Mouse (Mus musculus) MEL (cell line): ENCODE results near the gene Sh3tc1. TPM values are rescaled to one million over a fixed set of nuclear protein-coding genes. Genes with fewer than 3 reads are reported as not detected.

Experiments used
- DNase-seq: peaks from one replicate; pipeline ENCODE4 v3.0.0; 2011; ENCODE audit warnings: low read depth, low spot score
- H3K27ac ChIP-seq: 2 replicates; pipeline ENCODE4 v1.5.1; 2012; ENCODE audit warnings: low read depth, mild to moderate bottlenecking, control low read depth, low read length, moderate library complexity; ENCODE audit not compliant: control insufficient read depth
- H3K27me3 ChIP-seq, 2 experiments: fragments of 150-350 bp in 1 of 2; sonication (generic) in 1 of 2; 2 replicates each; pipeline ENCODE4 v1.6.1; 2012; ENCODE audit warnings: low read length in 2 of 2, mild to moderate bottlenecking in 2 of 2, improper control_type of control experiment in 1 of 2, moderate library complexity in 1 of 2; ENCODE audit not compliant: insufficient read depth in 2 of 2, control insufficient read depth in 1 of 2
- H3K36me3 ChIP-seq, 2 experiments: 2 replicates each; pipeline ENCODE4 v1.6.1; 2012 to 2014; ENCODE audit warnings: low read length in 2 of 2, improper control_type of control experiment in 1 of 2, inconsistent platforms in 1 of 2, mild to moderate bottlenecking in 1 of 2; ENCODE audit not compliant: insufficient read depth in 2 of 2, control insufficient read depth in 1 of 2
- H3K4me1 ChIP-seq, 2 experiments: fragments of 150-350 bp in 1 of 2; sonication (generic) in 1 of 2; 2 replicates each; pipeline ENCODE4 v1.6.1; 2012; ENCODE audit warnings: low read length in 2 of 2, improper control_type of control experiment in 1 of 2, mild to moderate bottlenecking in 1 of 2; ENCODE audit not compliant: insufficient read depth in 2 of 2, control insufficient read depth in 1 of 2
- H3K4me3 ChIP-seq, 2 experiments: fragments of 150-350 bp in 1 of 2; sonication (generic) in 1 of 2; 2 replicates each; pipeline ENCODE4 v1.5.1; 2012; ENCODE audit warnings: low read depth in 2 of 2, low read length in 2 of 2, mild to moderate bottlenecking in 2 of 2, moderate library complexity in 2 of 2, control low read depth in 1 of 2, improper control_type of control experiment in 1 of 2; ENCODE audit not compliant: control insufficient read depth in 1 of 2, insufficient read depth in 1 of 2
- H3K79me2 ChIP-seq: 2 replicates; pipeline ENCODE4 v1.6.1; 2012; ENCODE audit warnings: mild to moderate bottlenecking, low read length, moderate library complexity; ENCODE audit not compliant: control insufficient read depth, poor library complexity, insufficient read depth
- H3K9ac ChIP-seq: 2 replicates; pipeline ENCODE4 v1.6.1; 2012; ENCODE audit warnings: low read depth, mild to moderate bottlenecking, control low read depth, low read length, moderate library complexity; ENCODE audit not compliant: control insufficient read depth, poor library complexity, severe bottlenecking
- H3K9me3 ChIP-seq: fragments of 150-350 bp; sonication (generic); replicated peaks from 2 replicates; pipeline ENCODE4 v1.6.1; 2012; ENCODE audit warnings: mild to moderate bottlenecking, low read length, improper control_type of control experiment, moderate library complexity; ENCODE audit not compliant: insufficient read depth
- CTCF ChIP-seq, 3 experiments: IDR thresholded peaks in 2 of 3; conservative IDR thresholded peaks in 1 of 3; 2 replicates each; pipeline ENCODE4 v1.5.1; 2011 to 2012; ENCODE audit warnings: low read length in 3 of 3, low read depth in 2 of 3, mild to moderate bottlenecking in 2 of 3, improper control_type of control experiment in 1 of 3, inconsistent platforms in 1 of 3, mixed read lengths in 1 of 3, moderate library complexity in 1 of 3; ENCODE audit not compliant: control insufficient read depth in 1 of 3, insufficient read depth in 1 of 3, poor library complexity in 1 of 3, severe bottlenecking in 1 of 3
- ELF1 ChIP-seq: IDR thresholded peaks from 2 replicates; pipeline ENCODE4 v1.6.1; 2014; ENCODE audit warnings: low read depth, mild to moderate bottlenecking, inconsistent platforms, low read length, improper control_type of control experiment, moderate library complexity
- ETS1 ChIP-seq: IDR thresholded peaks from 2 replicates; pipeline ENCODE4 v1.6.1; 2012; ENCODE audit warnings: low read depth, mild to moderate bottlenecking, inconsistent platforms, low read length, improper control_type of control experiment, moderate library complexity
- GABPA ChIP-seq: IDR thresholded peaks from 2 replicates; pipeline ENCODE4 v1.6.1; 2012; ENCODE audit warnings: low read depth, mild to moderate bottlenecking, inconsistent platforms, low read length, improper control_type of control experiment, moderate library complexity
- GATA1 ChIP-seq: IDR thresholded peaks from 2 replicates; pipeline ENCODE4 v1.6.1; 2011; ENCODE audit warnings: low read depth, low read length, improper control_type of control experiment
- HCFC1 ChIP-seq: IDR thresholded peaks from 2 replicates; pipeline ENCODE4 v1.6.1; 2012; ENCODE audit warnings: low read depth, mild to moderate bottlenecking, inconsistent platforms, low read length, improper control_type of control experiment, moderate library complexity
- JUND ChIP-seq: IDR thresholded peaks from 2 replicates; pipeline ENCODE4 v1.6.1; 2011; ENCODE audit warnings: low read depth, mild to moderate bottlenecking, improper control_type of control experiment, low read length
- KAT2A ChIP-seq: conservative IDR thresholded peaks from 2 replicates; pipeline ENCODE4 v1.6.1; 2012; ENCODE audit warnings: low read depth, low read length, improper control_type of control experiment, inconsistent platforms
- MAX ChIP-seq: IDR thresholded peaks from 2 replicates; pipeline ENCODE4 v1.6.1; 2011; ENCODE audit warnings: low read length, improper control_type of control experiment
- MAZ ChIP-seq: IDR thresholded peaks from 2 replicates; pipeline ENCODE4 v1.6.1; 2012; ENCODE audit warnings: low read depth, mild to moderate bottlenecking, inconsistent platforms, low read length, improper control_type of control experiment
- MXI1 ChIP-seq: IDR thresholded peaks from 2 replicates; pipeline ENCODE4 v1.6.1; 2011; ENCODE audit warnings: mild to moderate bottlenecking, low read depth, low read length, improper control_type of control experiment
- MYB ChIP-seq: IDR thresholded peaks from 2 replicates; pipeline ENCODE4 v1.6.1; 2011; ENCODE audit warnings: mild to moderate bottlenecking, low read depth, low read length, improper control_type of control experiment
- NELFE ChIP-seq: IDR thresholded peaks from 2 replicates; pipeline ENCODE4 v1.6.1; 2011; ENCODE audit warnings: low read depth, low read length, improper control_type of control experiment
- NRF1 ChIP-seq: IDR thresholded peaks from 2 replicates; pipeline ENCODE4 v1.6.1; 2014; ENCODE audit warnings: low read depth, mild to moderate bottlenecking, inconsistent platforms, low read length, improper control_type of control experiment, moderate library complexity; ENCODE audit not compliant: poor library complexity, insufficient read depth, severe bottlenecking
- POLR2A ChIP-seq, 2 experiments: IDR thresholded peaks; 2 replicates each; pipeline ENCODE4 v1.6.1; 2011 to 2012; ENCODE audit warnings: low read length in 2 of 2, mild to moderate bottlenecking in 2 of 2, control low read depth in 1 of 2, improper control_type of control experiment in 1 of 2, low read depth in 1 of 2, moderate library complexity in 1 of 2; ENCODE audit not compliant: control insufficient read depth in 1 of 2, insufficient read depth in 1 of 2, poor library complexity in 1 of 2
- POLR2AphosphoS5 ChIP-seq: IDR thresholded peaks from 2 replicates; pipeline ENCODE4 v1.6.1; 2012; ENCODE audit warnings: low read depth, borderline replicate concordance, mild to moderate bottlenecking, inconsistent platforms, low read length, moderate library complexity, mixed read lengths
- RAD21 ChIP-seq: IDR thresholded peaks from 2 replicates; pipeline ENCODE4 v1.6.1; 2011; ENCODE audit warnings: mild to moderate bottlenecking, low read depth, low read length, improper control_type of control experiment
- RCOR1 ChIP-seq: IDR thresholded peaks from 2 replicates; pipeline ENCODE4 v1.6.1; 2012; ENCODE audit warnings: low read depth, mild to moderate bottlenecking, inconsistent platforms, low read length, improper control_type of control experiment
- SMC3 ChIP-seq: IDR thresholded peaks from 2 replicates; pipeline ENCODE4 v1.6.1; 2011; ENCODE audit warnings: low read depth, low read length, improper control_type of control experiment
- TAL1 ChIP-seq: IDR thresholded peaks from 2 replicates; pipeline ENCODE4 v1.6.1; 2012; ENCODE audit warnings: mild to moderate bottlenecking, inconsistent platforms, low read length, moderate library complexity, mixed read lengths
- TBP ChIP-seq: IDR thresholded peaks from 2 replicates; pipeline ENCODE4 v1.8.0; 2011; ENCODE audit warnings: low read depth, low read length, improper control_type of control experiment
- UBTF ChIP-seq: IDR thresholded peaks from 2 replicates; pipeline ENCODE4 v1.6.1; 2012; ENCODE audit warnings: low read depth, mild to moderate bottlenecking, inconsistent platforms, low read length, improper control_type of control experiment, moderate library complexity, borderline replicate concordance; ENCODE audit not compliant: insufficient read depth
- USF1 ChIP-seq: IDR thresholded peaks from 2 replicates; pipeline ENCODE4 v1.6.1; 2014; ENCODE audit warnings: low read depth, mild to moderate bottlenecking, inconsistent platforms, low read length, improper control_type of control experiment, moderate library complexity
- ZC3H11A ChIP-seq: IDR thresholded peaks from 2 replicates; pipeline ENCODE4 v1.6.1; 2012; ENCODE audit warnings: low read depth, mild to moderate bottlenecking, inconsistent platforms, low read length, improper control_type of control experiment
- ZNF384 ChIP-seq: IDR thresholded peaks from 2 replicates; pipeline ENCODE4 v1.6.1; 2012; ENCODE audit warnings: low read depth, mild to moderate bottlenecking, inconsistent platforms, low read length, improper control_type of control experiment
- polyA plus RNA-seq, 2 experiments: library from polyadenylated mRNA; stranded (reverse) in 1 of 2; unstranded in 1 of 2; fragments of >175 nt in 1 of 2; fragments of >200 nt in 1 of 2; gene quantifications; 2 replicates each; pipeline versions ENCODE4 v1.2.1 to v1.2.4; 2012; ENCODE audit warnings: low replicate concordance in 2 of 2, low read depth in 1 of 2; ENCODE audit not compliant: insufficient read length in 2 of 2, insufficient read depth in 1 of 2, missing spikeins in 1 of 2
- total RNA-seq: library from RNA; depleted of rRNA; stranded (reverse); fragments of 300-350 nt; gene quantifications from 2 replicates; pipeline ENCODE4 v1.2.3, GENCODE M21; 2012

Gene Sh3tc1
- total and polyA plus RNA-seq, 3 experiments: not detected

GRCm38 (mm10) chr5:35653743-35654395 lies 85.9 kb downstream of the Sh3tc1 start:
- H3K36me3 ChIP-seq: no peaks in the 10 kb centered on the region
- no peaks in the 10 kb centered on the region for H3K79me2 ChIP-seq
- no peak overlapping the region for H3K27ac ChIP-seq
- no peaks in the 10 kb centered on the region for H3K4me1 ChIP-seq
- TF ChIP-seq POLR2AphosphoS5 (no peak), JUND (no peak), RAD21 (no peak), MXI1 (no peak), ETS1 (no peak), HCFC1 (no peak), ELF1 (no peak), GATA1 (no peak), KAT2A (no peak), GABPA (no peak), UBTF (no peak), POLR2A (IDR thresholded peaks at IDR 0.05; ENCODE audit: control insufficient read depth in 1 of 2, insufficient read depth in 1 of 2, low read depth in 1 of 2, low read length in 2 of 2, poor library complexity in 1 of 2) (no peak), CTCF (IDR thresholded peaks at IDR 0.05 in 2 of 3, conservative IDR thresholded peaks at IDR 0.05 in 1 of 3; ENCODE audit: control insufficient read depth in 1 of 3, insufficient read depth in 1 of 3, low read depth in 2 of 3, low read length in 3 of 3, poor library complexity in 1 of 3, severe bottlenecking in 1 of 3) (no peak), NELFE (no peak)
- no peak overlapping the region for H3K9ac ChIP-seq
- H3K9me3 ChIP-seq: no peaks in the 10 kb centered on the region; the same call in 1 of the 2 replicates
- H3K27me3 ChIP-seq: no peaks in the 10 kb centered on the region
- DNase-seq: no peak
- H3K4me3 ChIP-seq: no peak overlapping the region

- H3K27ac ChIP-seq: no peak overlapping the region
- no peaks in the 10 kb centered on the region; the same call in 1 of the 2 replicates for H3K9me3 ChIP-seq
- H3K79me2 ChIP-seq: no peaks in the 10 kb centered on the region
- no peak overlapping the region for H3K9ac ChIP-seq
- TF ChIP-seq TBP: no peak
- no peak for TF ChIP-seq ZNF384
- TF ChIP-seq CTCF (IDR thresholded peaks at IDR 0.05 in 2 of 3, conservative IDR thresholded peaks at IDR 0.05 in 1 of 3; ENCODE audit: control insufficient read depth in 1 of 3, insufficient read depth in 1 of 3, low read depth in 2 of 3, low read length in 3 of 3, poor library complexity in 1 of 3, severe bottlenecking in 1 of 3): no peak
- TF ChIP-seq NRF1: no peak
- no peak for TF ChIP-seq ETS1
- no peak for TF ChIP-seq ZC3H11A
- no peak for TF ChIP-seq MAX
- no peak for TF ChIP-seq TAL1
- no peak for TF ChIP-seq MAZ
- TF ChIP-seq SMC3: no peak
- TF ChIP-seq ELF1: no peak
- no peak for TF ChIP-seq GABPA
- no peak for TF ChIP-seq RCOR1
- TF ChIP-seq MYB: no peak
- no peak for TF ChIP-seq RAD21
- no peak for TF ChIP-seq JUND
- TF ChIP-seq UBTF: no peak
- TF ChIP-seq USF1: no peak
- H3K27me3 ChIP-seq: no peaks in the 10 kb centered on the region
- no peaks in the 10 kb centered on the region for H3K4me1 ChIP-seq
- H3K4me3 ChIP-seq: no peak overlapping the region
- no peaks in the 10 kb centered on the region for H3K36me3 ChIP-seq
- no peak for DNase-seq
Measured at GRCm38 (mm10) chr5:35652872-35653271, 86.9 kb downstream of the Sh3tc1 start.
